Mouse (Mus musculus) CD4-positive helper T cell, adult 2 months (primary cell): ENCODE results near the gene Taf4.

Experiments
- DNase-seq: peaks from one replicate; pipeline ENCODE4 v3.0.0-alpha.2; 2012; ENCODE audit warnings: low read depth, missing footprints, low spot score

The Taf4 gene

DNA sequence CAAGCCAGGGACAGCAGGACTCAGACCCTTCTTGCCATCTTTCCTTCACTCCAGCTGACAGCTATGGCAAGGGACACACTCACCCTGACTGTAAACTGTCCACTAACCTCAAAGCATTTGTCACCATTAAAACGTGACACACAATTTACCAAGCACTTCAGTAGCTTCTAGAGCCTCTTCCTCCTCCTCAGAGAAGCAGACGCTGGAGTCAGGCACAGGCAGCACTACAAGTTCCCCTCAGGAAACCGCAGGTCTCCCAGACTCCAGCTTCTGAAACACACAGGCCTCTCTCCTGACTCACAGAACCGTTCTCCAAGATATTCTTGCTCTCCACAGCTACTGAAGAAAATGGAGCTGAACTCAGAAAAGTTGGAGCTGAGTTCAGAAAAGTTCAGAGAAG, 39.4 kb downstream of the Taf4 start:
- no peak for DNase-seq

DNA sequence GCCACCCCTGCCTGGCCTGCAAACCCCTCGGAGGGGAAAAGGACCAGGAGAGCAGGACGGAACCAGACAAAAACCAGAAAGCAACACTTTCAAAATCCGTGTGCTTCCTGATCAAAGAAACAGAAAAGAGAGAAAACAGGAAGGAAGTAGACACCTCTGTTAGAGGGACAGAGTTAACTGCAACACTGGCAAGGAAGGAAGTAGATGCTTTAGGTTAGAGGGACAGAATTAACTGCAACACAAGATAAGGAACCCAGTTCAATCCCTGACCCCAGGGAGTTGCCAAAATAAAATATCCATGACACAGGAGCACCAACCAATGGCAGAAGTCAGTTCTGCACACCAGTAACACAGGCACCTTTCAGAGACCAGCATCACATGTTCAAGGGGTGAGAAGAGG, 42.3 kb downstream of the Taf4 start:
- no peak for DNase-seq

DNA sequence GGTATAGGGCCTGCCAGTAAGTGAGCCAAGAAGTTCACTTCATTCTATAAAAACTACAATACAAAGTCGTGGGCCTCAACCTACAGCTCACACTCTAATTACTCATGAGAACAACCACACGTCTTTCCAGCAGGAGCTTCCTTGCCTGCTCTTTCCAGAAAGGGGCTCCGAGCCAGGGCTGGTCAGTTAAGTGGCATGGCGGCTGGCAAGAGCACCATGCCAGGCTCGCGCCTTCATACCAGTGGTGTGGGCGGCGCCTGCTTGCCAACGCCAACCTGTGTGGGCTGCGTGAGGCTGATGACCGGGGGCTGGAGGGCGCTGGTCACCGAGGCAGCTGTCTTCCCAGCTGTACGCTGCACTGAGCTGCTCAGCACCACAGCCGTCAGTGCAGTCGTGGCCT, 44.7 kb downstream of the Taf4 start:
- DNase-seq: no peak

DNA sequence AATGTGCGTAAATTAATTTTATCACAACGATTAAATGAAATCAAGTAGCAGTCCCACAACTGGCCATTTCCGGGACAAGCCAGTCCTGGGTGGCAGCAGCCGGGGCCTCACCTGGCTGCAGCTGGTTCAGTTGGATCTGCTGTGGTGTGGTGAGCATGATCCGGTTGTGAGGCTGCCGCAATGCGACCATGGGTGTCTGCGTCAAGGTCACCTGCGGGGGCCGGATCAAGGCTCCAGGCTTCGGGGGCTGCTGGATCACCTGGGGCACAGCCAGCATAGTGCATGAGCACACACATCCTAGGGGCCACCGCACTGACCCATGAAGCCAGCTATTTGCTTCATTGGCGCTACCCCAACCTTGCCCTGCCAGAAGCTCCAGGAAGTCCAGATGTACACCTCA, 47.3 kb downstream of the Taf4 start:
- no peak for DNase-seq

DNA sequence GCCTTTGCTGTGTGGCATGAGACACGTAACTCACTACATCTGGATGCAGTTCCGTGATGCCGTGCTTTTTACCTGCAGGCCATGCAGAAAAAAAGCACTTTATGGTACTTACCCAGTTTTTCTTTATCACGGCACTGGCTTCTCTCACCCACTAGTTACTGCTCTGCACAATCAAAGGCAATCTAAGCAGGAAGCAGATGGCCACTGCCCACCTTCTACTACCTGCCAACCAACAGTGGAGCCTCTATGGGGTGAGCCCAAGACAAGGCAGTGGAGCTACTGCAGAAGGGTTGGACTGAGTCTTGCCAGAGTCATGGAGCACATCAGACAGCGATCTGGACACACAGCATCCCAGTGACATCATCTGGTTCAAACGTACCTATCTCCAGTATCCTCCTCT, 52.4 kb downstream of the Taf4 start:
- no peak for DNase-seq

DNA sequence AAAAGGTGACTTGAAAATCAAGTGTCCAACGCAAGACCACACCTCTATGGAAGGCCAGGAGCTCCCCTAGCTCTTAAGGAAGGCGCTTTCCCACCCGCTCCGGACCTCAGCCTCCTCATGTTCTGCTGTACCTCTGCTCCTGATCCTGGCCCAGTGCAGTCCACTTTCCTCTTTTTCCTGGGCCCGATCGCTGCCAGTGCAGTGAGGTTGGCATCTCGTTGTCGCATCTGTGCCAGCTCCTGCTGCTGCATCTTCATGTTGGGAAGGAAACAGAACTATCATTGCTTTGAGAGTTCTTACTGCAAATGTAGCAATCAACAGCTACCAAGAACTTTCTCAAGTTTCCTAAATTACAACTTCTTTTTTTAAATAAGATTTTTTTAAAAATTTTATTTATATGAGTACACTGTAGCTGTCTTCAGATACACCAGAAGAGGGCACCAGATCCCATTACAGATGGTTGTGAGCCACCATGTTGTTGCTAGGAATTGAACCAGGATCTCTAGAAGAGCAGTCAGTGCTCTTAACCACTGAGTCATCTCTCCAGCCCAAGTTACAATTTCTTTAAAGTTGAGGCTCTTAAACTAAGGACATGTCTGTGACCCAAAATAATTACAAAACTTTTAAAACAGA, 55.3 kb downstream of the Taf4 start:
- DNase-seq: no peak

DNA sequence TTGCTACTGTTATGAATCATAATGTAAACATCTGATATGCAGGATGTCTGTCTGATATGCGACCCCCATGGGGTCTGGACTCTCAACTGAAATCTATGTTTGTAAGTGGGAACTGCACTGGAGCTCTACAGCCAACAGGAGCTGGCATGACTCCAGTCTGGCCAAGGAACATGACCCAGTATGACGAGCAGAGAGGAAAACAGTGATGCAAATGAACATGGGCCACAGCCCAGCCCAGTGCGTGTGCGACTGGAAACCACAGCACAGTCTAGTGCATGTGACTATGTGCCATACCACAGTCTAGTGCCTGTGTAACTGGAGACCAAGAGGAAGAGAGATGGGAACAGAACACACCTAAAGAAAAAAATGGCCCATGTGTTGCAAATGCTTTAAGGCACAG, 56.4 kb downstream of the Taf4 start:
- DNase-seq: no peak

DNA sequence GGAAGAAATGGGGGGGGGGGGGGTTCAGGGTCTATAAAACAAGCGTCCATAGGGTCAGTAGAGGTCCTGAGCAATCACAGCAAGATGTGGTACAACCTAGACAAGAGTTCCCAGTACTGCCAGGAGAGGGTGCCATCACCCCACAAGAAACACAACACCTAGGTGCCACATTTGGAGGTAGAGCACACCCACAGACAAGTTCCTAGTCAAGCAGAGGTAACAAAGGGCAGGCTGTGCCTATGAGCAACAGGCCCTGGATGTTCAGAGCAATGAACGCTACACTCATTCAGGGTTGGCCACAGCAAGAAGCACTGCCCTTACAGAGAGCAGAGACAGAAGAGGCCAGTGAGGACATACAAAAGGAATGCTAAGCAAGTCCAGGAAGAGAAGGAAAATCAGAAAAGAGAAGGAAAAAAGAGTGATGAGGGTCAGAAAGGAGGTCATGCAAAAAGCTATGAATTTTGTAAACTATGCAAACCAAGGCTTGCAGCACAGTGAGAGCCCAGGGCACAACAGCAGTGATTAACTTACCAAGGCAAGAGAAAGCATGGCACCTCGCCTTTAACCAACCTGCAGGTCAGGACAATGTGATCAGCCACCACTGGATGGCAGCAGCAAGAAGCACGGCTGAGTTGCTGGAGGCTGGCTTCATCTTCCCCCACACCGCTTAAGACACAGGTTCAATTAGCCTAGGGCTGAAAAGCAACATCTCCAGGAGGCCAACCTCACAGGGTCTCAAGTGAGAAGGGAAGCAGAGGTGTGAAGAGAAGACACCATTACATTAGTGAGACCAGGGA, 59.4 kb downstream of the Taf4 start:
- DNase-seq: peak; percentile 73

DNA sequence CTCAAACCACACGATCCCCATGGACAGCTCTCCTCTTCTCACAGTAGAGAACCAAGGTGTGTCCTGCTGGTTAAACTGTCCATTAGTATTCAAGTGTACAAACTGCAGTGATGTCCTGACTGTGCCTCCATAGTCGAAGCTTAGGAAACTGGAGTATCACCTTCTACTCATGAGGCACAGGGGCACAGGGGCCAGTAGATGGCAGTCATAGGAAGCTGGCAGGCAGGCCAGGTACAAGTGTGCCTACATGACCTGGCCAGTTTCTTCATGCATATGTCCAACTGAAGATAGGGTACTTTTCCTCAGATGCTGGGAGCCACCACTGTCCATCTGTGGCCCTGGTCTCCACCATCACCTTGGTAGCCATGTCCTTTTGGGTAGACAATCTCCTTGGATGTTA, 62.2 kb downstream of the Taf4 start:
- no peak for DNase-seq

DNA sequence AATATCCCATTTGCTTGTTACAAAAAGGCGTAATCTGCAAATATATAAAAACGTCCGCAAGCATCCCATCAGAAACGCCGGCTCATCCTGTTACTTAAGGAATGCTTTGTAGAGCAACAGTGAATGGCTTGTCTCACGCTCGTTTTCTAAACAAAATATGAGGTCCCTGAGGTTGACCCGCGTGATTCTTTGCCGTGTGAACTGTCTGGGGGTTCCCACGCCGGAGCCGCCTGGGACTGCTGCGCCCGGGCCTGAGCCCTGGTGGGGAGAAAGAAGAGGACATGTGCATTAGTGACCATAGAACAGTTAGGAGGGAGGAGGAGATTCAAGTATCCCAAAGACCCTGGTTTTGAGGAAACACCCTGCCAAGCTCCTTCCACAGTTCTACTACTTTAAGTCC, 63.1 kb downstream of the Taf4 start:
- DNase-seq: no peak

DNA sequence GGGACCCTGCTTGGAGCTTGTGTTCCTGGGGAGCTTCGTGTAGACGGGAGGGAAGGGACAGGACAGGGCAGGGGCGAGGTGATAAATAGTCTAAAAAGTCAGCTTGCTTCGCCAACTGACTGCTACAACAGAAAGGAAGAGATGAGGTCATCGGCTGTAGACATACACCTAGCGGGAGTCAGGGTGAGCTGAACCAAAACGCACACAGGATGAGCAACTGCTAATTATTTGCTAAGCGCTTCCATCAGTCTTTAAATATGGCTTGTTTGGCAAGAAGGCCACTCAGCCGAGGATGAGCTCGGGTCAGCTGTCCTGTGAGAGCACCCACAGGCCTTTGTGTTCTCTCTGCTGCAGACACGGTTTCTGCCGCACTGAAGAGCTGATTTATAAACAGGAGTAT, 63.5 kb downstream of the Taf4 start:
- DNase-seq: no peak

DNA sequence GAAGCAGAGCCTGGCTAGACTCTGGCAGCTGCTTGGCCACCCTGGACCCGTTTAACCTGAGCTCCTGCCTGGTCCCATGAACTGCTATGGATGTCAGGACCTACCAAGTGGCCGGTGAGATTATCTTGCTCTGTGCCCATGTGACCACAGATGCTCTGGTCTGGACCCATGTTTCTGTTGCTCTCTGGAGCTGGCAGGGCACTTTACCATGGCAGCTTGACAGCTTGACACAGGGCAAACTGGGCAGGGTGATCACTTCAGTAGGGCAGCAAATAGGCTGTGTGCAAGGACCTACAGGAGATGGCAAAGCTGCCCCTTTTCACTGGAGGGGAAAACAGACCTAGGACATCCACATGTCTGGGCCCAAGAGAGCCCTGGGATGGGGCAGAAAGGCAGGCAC, 79.5 kb downstream of the Taf4 start:
- no peak for DNase-seq

DNA sequence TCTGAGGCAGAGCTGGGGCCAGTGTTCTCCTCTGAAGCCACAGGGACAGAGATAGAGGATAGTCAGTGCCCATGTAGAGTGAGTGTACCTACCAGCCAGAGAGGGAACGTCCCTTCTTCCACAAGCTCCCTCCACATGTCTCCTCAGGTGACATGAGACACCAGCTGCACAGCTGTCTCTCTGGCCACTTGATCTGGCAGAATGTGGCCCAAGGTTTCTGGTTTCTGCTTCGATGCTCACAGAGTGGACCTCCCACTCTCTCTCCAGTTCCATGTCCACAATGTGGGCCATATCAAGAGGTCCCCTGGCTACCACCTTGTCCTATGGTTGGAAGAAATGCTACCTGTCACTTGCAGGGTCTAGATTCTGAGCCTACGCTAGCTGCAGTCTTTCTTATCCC, 85.4 kb downstream of the Taf4 start:
- no peak for DNase-seq

DNA sequence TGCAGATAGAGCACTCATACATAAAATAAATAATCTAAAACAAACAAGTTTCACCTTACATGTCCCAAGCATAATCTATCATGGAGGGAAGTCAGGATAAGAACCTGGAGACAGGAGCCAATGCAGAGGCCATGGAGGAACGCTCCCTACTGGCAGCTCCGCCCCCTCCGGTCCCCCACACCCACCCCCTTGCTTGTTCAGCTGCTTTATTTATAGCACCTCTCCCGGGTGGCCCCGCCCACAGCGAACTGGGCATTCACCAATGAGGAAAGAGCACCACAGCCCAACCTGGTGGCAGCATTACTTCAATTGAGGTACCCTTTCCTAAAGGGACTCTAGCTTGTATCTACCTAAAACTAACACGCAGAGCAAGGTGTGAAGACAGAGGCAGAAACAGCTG, 91.9 kb downstream of the Taf4 start:
- no peak for DNase-seq

DNA sequence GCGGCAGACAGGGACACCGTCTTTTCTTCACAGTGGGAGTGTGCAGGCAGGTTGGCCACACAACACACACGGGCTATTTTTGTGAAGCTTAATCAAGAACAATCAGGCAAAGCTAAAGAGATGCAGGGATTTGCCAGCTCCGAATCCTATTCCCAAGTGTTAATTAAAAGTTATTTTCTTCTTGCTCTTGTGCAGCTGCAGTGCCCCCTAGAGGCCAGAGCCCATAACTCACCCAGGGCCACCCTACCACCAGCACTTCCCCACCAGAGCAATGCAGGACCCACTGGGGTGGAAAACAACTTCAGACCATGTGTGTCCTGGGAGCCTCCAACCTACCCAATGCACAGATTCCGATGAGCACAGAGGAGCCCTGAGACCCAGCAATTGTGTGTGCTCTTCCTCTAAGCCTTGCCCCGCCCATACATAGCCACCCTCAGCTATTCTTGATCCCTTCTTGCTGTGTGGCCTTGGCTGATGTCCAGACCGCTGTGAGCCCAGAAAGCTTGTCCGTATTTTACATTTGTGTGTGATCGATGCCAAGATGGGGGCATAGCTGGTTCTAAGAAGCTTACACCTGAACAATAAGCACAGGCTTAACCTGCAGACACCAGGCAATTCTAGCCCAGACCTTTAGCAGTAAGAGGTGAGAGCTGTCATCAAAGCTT, 98.8 kb downstream of the Taf4 start:
- DNase-seq: peak; percentile 13

DNA sequence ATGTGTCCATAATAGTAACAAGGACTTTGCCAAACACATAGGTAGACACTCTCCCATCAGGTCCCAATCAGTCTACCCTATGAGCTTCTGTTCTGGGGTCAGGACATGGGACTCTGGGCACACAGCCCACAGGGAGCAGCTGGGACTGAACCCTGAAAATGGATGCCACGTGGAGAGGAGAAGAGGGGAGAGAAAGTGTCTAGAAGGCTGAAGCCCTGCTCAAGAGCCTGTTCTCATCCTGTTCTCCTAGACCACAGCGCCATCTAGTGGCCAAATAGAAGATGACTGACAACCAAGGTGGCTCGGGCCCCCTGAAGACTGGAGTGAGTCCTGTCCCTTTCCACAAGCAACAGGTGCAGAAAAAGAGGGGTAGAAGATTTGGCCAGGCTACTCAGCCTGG, 101.3 kb downstream of the Taf4 start:
- DNase-seq: peak; percentile 51

DNA sequence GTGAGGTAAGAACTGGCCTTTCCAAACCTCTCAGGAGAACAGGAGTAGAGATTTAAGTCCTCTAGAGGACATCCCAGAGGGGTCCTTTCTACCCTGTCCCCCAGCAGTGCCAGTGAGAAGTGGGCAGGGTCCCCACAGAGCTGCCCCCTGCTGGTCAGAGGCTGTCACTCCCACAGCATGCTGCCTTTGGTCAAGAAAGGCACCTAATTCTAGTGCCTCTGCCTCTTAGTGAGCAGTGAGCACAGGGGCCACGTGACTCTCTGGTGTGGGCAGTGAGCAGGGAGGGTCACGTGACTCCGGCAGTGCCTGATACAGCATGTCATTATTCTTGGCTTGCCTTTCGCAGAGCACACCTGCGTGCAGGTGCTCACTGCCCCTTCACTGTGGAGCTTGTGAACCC, 103.1 kb downstream of the Taf4 start:
- DNase-seq: no peak

DNA sequence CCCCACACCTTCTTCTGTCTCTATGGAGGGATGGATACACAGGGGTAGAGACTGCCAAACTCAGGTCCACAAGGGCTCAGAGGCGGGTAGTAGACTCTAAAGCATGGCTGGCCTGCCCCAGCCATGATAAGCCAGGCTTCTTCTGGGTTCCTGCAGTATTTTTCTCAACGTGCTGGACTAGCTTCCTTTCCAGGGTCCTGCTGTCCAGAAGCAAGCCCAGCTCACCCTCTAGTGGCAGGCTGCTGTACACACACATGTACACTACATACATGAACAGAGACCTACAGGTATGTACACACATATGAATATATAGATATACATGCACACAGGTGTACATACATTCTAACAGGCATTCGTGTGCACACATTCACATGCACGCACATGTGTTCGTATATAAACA, 103.7 kb downstream of the Taf4 start:
- no peak for DNase-seq

DNA sequence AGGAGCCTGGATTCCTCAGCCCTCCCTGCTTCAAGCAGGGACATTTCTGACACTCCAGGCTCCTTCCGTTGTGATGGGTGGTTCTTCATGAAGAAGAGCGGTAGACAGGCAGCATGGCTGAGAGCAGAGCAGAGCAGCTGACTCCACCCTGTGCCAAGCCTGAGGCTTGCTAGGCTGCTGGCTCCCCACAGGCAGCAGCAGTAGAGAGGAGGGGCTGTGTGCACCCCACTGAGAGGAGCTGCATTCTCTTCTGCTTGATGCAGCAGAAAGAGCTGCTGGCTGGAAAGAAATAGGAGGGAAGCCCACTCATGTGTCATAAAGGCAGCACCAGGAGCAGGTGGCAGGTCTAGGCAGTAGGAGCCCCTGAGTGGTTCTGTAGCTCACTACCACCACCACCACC, 106.6 kb downstream of the Taf4 start:
- DNase-seq: no peak

DNA sequence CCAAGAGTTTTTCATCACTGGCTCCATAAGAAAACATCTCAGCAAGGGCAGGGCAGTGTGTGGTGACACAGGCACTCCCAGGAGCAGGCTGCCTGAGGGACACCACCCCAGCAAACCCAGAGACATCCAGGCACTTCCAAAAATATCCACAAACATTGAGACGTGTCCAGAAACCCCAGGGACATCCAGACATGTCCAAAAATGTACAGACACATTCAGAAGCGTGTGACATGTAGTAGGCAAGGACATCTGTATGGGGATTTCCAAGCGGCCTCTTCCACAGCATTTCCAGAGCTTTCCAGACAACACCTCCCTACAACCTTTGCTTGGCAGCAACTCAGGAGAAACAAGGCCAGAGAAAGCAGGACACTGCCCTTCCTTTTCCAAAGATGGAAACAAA, 108.8 kb downstream of the Taf4 start:
- DNase-seq: no peak

DNA sequence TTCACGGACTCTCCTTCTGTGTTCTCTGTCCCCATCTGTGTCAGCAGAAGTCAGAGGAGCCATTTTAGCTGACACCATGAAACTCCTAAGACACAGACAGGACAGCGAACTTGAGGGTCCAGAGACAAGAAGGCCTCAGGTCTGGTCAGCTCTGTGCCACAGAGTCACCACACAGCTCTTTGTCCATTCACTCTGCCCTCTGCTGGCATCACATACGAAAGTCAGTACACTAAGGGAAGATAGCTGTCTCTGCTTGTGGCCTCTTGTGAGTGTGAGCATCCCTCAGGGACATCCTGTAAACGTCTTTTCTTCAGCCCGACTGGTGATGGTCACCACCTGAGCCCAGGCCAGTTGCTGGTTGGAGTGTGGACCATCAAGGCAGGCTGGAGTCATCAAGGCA, 111.3 kb downstream of the Taf4 start:
- DNase-seq: no peak

DNA sequence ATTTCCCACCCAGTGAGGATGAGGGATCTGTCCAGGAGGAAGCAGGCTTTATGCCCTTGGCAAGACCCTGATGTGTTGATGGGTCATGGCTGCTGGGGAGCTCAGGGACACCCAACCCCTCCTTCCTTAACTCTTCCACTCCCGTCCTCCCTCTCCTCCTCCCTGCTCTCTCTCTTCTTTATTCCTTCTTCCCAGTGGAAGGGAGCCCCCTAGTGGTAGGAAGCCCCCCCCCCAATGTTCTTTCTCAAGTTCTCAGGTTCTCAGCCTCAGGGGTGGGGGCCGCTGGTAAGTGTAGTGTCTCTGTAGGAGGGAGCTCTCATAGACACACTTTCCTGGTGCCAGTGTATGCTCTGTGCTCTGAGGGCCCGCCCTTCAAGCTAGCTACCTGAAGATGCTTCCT, 113.2 kb downstream of the Taf4 start:
- DNase-seq: no peak

DNA sequence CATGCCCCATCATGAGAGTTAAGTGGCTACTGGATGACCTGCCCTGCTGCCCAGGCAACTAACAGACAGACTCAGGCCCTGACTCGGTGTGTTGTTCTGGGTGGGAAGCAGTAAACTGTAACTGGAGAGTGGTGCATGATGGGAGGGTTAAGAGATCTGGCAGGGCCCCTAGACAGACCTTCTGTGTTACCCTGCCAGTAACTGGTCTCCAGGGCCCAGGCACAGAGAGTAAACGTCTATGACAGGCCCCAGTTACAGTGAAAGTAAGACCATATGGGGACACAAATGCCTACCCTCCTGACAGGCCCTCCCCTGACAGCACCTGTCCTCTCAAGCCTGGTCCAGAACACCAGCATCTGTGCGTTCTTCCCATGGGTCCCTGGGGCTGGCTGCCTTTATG, 113.8 kb downstream of the Taf4 start:
- DNase-seq: no peak
